Mouse (Mus musculus): Measurements from ENCODE around the gene Sfswap. TPM values are rescaled to one million over a fixed set of nuclear protein-coding genes. Genes with fewer than 3 reads are reported as not detected.

The Sfswap gene
- polyA plus RNA-seq (2017; shearing (Covaris generic)) = 10 to 100 TPM; 46.2 to 52.0 TPM

DNA sequence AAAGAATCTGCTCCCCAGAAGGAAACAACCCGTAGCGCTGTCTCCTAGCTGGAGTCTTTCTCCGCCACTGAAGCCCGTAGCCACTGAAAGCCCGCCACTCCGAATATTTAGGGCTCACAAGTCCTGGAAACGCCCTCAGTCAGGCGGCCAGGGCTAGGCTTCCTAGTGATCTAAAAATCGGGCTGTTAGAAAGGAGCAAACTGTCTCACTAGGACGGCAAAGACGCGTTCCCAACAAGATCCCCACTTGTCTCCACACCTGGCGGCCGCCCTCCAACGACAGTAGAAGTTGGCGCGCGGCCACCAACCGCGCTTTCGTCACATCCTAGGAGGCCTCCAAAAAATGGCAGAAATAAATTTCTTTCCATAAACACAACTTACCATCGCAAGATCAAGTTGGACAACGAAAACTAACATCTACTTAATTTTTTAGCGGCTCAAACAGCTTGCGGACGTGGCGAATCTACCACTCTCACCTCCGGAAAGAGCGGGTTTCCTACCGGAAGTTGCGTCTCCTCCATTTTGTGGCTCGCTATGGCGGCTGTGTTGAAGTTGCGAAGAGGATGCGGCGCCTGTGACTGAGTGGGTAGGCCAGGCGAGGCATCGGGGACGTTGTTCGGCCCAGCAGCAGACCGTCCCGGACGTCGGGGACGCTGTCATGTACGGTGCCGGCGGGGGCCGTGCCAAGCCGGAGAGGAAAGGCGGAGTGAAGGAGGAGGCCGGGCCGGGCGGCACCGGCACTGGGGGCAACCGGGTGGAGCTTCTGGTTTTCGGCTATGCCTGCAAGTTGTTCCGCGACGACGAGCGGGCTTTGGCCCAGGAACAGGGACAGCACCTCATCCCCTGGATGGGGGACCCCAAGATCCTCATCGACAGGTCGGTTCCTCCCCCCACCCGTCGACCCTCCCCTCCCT lies at the start of gene Sfswap:
Gene Sfswap (plus strand): TSS at position 500 of the 913 bp plus-strand sequence.

DNA sequence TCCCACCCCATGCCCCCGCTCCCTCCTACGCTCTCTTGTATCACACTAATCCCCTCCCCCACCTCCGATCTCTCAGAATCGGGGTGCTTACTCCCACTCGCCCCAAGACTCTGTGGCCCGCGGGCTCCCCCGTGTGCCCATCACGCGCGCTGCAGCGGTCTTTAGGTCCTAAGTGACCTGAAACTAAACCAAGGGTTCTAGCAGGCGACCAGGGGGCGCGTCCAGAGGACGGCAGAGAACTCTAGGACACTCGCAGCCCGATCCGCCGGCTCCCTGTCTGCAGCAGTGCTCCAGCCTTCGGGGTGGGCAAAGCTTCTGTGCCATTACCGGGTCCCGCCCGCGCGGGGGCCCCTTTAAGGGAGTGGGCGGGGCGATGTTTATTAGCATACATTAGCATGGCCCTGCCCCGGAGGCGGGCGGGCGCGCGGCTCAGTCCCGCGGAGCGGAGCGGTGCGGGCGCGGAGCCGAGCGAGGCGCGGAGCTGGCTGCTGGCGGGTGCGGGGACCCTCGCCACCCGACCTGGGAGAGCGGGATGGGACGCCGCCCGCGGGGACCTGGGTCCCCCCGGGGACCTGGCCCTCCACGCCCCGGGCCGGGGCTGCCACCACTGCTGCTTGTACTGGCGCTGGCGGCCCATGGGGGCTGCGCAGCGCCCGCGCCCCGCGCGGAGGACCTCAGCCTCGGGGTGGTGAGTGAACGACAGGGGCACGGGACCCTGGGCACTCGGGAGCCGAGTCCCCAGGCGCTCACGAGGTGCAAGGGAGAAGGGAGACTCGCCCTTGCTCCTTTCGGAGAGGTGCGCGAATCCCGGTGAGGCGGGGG lies 83.0 kb downstream of the Sfswap start, which contains the start of gene Mmp17:
Gene Mmp17 (plus strand): TSS at position 409 of the 822 bp plus-strand sequence.

Other genes with a start within 250 kb of the Sfswap start
- gene Mmp17, start 82.9 kb downstream of the Sfswap start, polyA plus RNA-seq (2017; shearing (Covaris generic)) = 1 to 10 TPM; 1.5 to 3.6 TPM
- 1 to 10 TPM; 3.1 to 4.4 TPM for gene Zfp11, start 168.9 kb downstream of the Sfswap start, polyA plus RNA-seq (2017; shearing (Covaris generic))
- gene Sept14, start 207.3 kb downstream of the Sfswap start, polyA plus RNA-seq (2017; shearing (Covaris generic)) = under 1 TPM; 0.30 to 0.54 TPM
- gene Mrps17, start 214.3 kb downstream of the Sfswap start, polyA plus RNA-seq (2017; shearing (Covaris generic)) = 100 to 1,000 TPM in 1 of 2 experiments, 10 to 100 TPM in 1; 89.5 to 115 TPM
- gene Nipsnap2, start 223.8 kb downstream of the Sfswap start, polyA plus RNA-seq (2017; shearing (Covaris generic)) = 10 to 100 TPM; 27.5 to 38.4 TPM

Measured in inflammation-experienced regulatory T-cells (primary cell).